Mouse (Mus musculus) heart, embryonic 14.5 days (tissue): Measurements from ENCODE around the gene Ski. TPM values are rescaled to one million over a fixed set of nuclear protein-coding genes. Genes with fewer than 3 reads are reported as not detected.

Source experiments
- ATAC-seq: fragments of 200-750 bp; cut with Nextera tagmentation; 2 replicates; pipeline ENCODE4 v1.8.0; 2017; ENCODE audit warnings: low read depth, moderate TSS enrichment; ENCODE audit not compliant: insufficient number of reproducible peaks, insufficient read depth, low FRiP score
- H3K27ac ChIP-seq, 2 experiments: fragments of 200-500 bp in 1 of 2; fragments of 300-500 bp in 1 of 2; sonication (generic) in 1 of 2; replicated peaks in 1 of 2; 2 replicates each; pipeline ENCODE4 v1.5.1; 2012 to 2014; ENCODE audit warnings: low read depth in 2 of 2, low read length in 2 of 2, control low read depth in 1 of 2, mild to moderate bottlenecking in 1 of 2, mixed read lengths in 1 of 2; ENCODE audit not compliant: control insufficient read depth in 1 of 2, insufficient read depth in 1 of 2
- H3K27me3 ChIP-seq: fragments of 300-500 bp; sonication (generic); 2 replicates; pipeline ENCODE4 v1.6.1; 2014; ENCODE audit warnings: mild to moderate bottlenecking, low read length, control low read depth; ENCODE audit not compliant: control insufficient read depth, insufficient read depth
- H3K36me3 ChIP-seq: fragments of 300-500 bp; sonication (generic); 2 replicates; pipeline ENCODE4 v1.6.1; 2014; ENCODE audit warnings: mild to moderate bottlenecking, control low read depth, low read length, mixed read lengths; ENCODE audit not compliant: control insufficient read depth, insufficient read depth
- H3K4me1 ChIP-seq, 2 experiments: fragments of 200-500 bp in 1 of 2; fragments of 300-500 bp in 1 of 2; sonication (generic) in 1 of 2; 2 replicates each; pipeline ENCODE4 v1.6.1; 2012 to 2014; ENCODE audit warnings: low read length in 2 of 2, control low read depth in 1 of 2, mixed read lengths in 1 of 2; ENCODE audit not compliant: control insufficient read depth in 2 of 2, insufficient read depth in 2 of 2
- H3K4me2 ChIP-seq: fragments of 300-500 bp; sonication (generic); 2 replicates; pipeline ENCODE4 v1.6.1; 2014; ENCODE audit warnings: mild to moderate bottlenecking, low read length
- H3K4me3 ChIP-seq, 2 experiments: fragments of 200-500 bp in 1 of 2; fragments of 300-500 bp in 1 of 2; sonication (generic) in 1 of 2; 2 replicates each; pipeline ENCODE4 v1.5.1; 2012 to 2014; ENCODE audit warnings: low read length in 2 of 2, mild to moderate bottlenecking in 2 of 2, control low read depth in 1 of 2, low read depth in 1 of 2, moderate library complexity in 1 of 2; ENCODE audit not compliant: control insufficient read depth in 1 of 2, insufficient read depth in 1 of 2
- H3K9ac ChIP-seq: fragments of 300-500 bp; sonication (generic); 2 replicates; pipeline ENCODE4 v1.6.1; 2014; ENCODE audit warnings: mild to moderate bottlenecking, low read length
- H3K9me3 ChIP-seq: fragments of 300-500 bp; sonication (generic); 2 replicates; pipeline ENCODE4 v1.6.1; 2016; ENCODE audit warnings: low read length, control low read depth; ENCODE audit not compliant: control insufficient read depth
- WGBS: fragments of 180-500 bp; shearing (Covaris S2); extraction: QIAGEN DNeasy Blood & Tissue Kit; methylation state at CpG from one replicate; pipeline ENCODE4 v1.1.7; 2014; 5-methylcytosine and 5-hydroxymethylcytosine counted together
- polyA plus RNA-seq: library from polyadenylated mRNA; unstranded; fragments of >200 nt; fragmentation: Nextera tagmentation; extraction: Ambion mirVana; gene quantifications from 2 replicates; pipeline ENCODE4 v1.2.1, GENCODE M21; 2014

Gene Ski
- polyA plus RNA-seq, 1 experiment from 2014 or later, result 16.2 TPM

- Histone ChIP-seq H3K36me3 (peaks cover 3% of the 10 kb centered on the region; the same call in 1 of the 2 replicates), H3K4me3 (peak overlapping the region in 1 of 2 experiments; percentile 78; a peak in 1 of 4 replicates), H3K4me2 (peak overlapping the region; percentile 98), H3K9ac (peak overlapping the region; percentile 62; the same call in 1 of the 2 replicates), H3K9me3 (no peaks in the 10 kb centered on the region), H3K27ac (0 out of 4 replicates have a peak overlapping the region, but pooled peaks of 1 of the 2 experiments have one; percentile 77), H3K27me3 (no peaks in the 10 kb centered on the region), H3K4me1 (peaks cover 66 to 72% of the 10 kb centered on the region in 2 experiments)
- no peak for ATAC-seq
- 51% methylated on average over 12 of the region's 12 CpGs for WGBS
Observed at GRCm38 (mm10) chr4:155217241-155218103, 4.9 kb downstream of the Ski start.

DNA sequence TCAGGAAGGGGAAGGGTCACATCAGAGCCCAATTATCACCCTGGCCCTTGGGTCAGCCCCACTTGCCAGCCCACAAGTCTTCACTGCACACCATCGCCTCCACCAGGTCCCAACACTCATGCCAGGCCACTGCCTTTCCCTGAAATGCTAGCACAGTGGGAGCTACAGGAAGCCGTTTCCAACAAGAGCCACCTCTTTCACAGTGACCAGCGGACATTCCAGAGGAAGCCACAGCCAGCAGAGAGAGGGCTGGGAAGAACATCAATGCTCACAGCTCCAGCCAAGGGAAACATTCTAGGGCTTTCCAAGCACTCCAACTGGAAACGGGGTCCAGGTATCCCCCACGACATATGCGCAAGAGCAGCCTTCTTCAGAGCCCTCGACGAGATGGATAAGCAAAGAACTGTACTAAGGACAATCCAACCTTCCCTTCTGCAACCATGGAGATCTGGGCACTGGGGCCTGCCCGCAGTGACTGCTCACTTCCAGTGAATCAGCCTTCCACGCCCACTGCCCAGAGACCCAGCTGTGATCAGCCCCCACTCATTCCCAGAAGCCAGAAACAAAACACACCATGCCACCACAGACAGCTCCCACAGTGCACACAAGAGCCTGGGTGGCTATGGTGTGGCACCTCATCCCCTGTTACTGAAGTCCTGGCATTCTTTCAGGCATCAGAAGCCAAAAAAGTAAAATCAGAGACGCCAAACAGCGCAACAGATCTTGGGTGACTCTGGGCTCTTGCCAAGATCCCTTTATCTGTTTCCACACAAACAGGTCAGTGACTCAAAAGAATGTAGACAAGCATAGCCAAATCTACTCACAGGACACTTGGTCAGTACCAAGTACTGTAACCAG lies 6.4 kb downstream of the Ski start:
- Histone ChIP-seq H3K4me3 (no peak overlapping the region), H3K36me3 (peaks cover 4% of the 10 kb centered on the region; the same call in 1 of the 2 replicates), H3K9me3 (no peaks in the 10 kb centered on the region), H3K4me1 (peaks cover 74 to 87% of the 10 kb centered on the region in 2 experiments), H3K27me3 (no peaks in the 10 kb centered on the region), H3K9ac (peak overlapping the region; percentile 62), H3K4me2 (peak overlapping the region; percentile 98), H3K27ac (peak overlapping the region in 1 of 2 experiments; percentile 77; a peak in 3 of 4 replicates)
- no peak for ATAC-seq
- 34% methylated on average over 12 of the region's 12 CpGs for WGBS

DNA sequence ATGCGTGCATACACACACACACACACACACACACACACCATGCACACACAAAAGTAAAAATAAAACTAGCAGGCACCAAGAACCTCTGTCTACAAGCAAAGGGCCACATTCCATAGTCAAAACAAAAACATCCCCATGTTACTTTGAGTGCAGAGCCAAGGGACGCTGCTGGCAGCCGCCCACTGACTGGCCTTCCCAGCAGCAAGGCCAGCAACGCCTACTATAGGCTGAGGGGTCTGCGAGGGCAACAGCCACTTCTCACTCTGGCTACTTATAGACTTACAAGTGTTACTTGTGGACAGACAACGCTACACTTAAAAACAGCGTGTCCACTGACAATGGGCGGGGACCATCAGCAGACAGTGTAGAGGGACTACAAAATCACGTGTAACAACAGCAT lies 7.2 kb downstream of the Ski start:
- 26% methylated on average over 9 of the region's 9 CpGs for WGBS
- no peak overlapping the region for H3K9ac ChIP-seq
- no peaks in the 10 kb centered on the region for H3K27me3 ChIP-seq
- H3K4me3 ChIP-seq, result no peak overlapping the region
- peak overlapping the region; percentile 98 for H3K4me2 ChIP-seq
- H3K36me3 ChIP-seq, result peaks cover 12% of the 10 kb centered on the region
- peaks cover 78 to 91% of the 10 kb centered on the region in 2 experiments for H3K4me1 ChIP-seq
- ATAC-seq, result no peak
- H3K27ac ChIP-seq, result peak overlapping the region in 1 of 2 experiments; percentile 77; a peak in 2 of 4 replicates
- no peaks in the 10 kb centered on the region for H3K9me3 ChIP-seq

DNA sequence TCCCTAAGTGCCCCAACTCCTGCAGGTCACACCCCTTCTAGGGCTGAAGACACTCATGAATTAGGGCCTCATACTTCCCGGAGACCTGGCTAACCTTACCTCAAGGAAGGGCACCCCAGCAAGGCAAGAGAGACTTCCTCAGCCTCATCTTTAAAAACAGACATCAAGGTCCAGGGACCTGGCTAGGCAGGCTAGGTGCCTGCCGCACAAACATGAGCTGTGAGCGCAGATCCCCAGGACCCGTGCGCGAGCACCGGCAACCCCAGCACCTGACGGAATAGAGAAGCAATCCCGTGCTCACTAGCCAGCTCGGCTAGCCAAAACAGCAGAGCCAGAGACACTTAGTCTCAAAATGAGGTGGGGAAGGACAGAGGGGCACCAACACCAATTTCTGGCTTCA lies 7.6 kb downstream of the Ski start:
- Histone ChIP-seq H3K9ac (no peak overlapping the region), H3K4me1 (peaks cover 74 to 90% of the 10 kb centered on the region in 2 experiments), H3K9me3 (no peaks in the 10 kb centered on the region), H3K4me2 (peak overlapping the region; percentile 98), H3K27me3 (no peaks in the 10 kb centered on the region), H3K27ac (no peak overlapping the region), H3K36me3 (peaks cover 12% of the 10 kb centered on the region), H3K4me3 (no peak overlapping the region)
- WGBS, result 77% methylated on average over 10 of the region's 10 CpGs
- ATAC-seq, result no peak

- H3K9ac ChIP-seq, result no peak overlapping the region
- no peak overlapping the region for H3K4me2 ChIP-seq
- no peaks in the 10 kb centered on the region for H3K9me3 ChIP-seq
- WGBS, result 80% methylated on average over 6 of the region's 6 CpGs
- no peak for ATAC-seq
- H3K27ac ChIP-seq, result no peak overlapping the region
- H3K4me3 ChIP-seq, result no peak overlapping the region
- H3K27me3 ChIP-seq, result no peaks in the 10 kb centered on the region
- peaks cover 12% of the 10 kb centered on the region for H3K36me3 ChIP-seq
- peaks cover 68 to 85% of the 10 kb centered on the region in 2 experiments for H3K4me1 ChIP-seq
Observed at GRCm38 (mm10) chr4:155214188-155214587, 8.2 kb downstream of the Ski start.

- H3K9ac ChIP-seq, result no peak overlapping the region
Observed at GRCm38 (mm10) chr4:155213752-155214054, 8.7 kb downstream of the Ski start.

DNA sequence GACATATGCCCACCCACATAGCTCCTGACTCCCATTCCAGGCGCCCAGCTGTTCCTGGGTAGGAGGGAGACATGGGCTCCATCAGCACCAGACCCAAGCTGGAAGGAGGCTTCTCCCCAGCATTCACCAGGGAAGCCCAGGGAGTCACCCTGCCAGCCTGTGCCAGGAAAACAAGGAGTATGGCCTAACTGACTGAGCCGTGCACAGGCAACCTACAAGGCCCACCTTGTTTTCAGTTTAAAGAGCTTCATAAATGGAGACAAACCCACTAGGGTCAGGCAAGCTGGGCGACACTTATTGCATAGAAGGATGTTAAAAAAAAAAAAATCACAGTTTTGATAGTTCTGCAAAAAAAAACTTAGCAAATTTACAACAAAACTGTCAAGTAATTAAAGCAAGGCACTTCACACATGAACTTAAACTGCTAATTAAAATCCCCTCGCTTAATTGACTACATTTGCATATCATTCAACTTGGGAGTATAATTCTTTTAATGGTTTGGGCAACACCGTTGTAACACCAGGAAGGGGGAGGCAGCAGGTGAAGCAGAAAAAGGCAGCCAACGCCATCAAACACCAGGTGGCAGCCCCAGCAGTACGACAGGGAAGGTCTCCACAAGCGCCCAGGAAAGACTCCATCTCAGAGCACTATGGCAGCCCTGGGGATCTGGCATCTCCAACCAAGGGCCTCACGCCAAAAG lies 9.2 kb downstream of the Ski start:
- 69% methylated on average over 9 of the region's 9 CpGs for WGBS
- no peak for ATAC-seq

More at GRCm38 (mm10) chr4:155213752-155214054, 8.7 kb downstream of the Ski start:
- Histone ChIP-seq H3K4me1 (peaks cover 63 to 85% of the 10 kb centered on the region in 2 experiments), H3K4me2 (no peak overlapping the region), H3K27me3 (no peaks in the 10 kb centered on the region), H3K27ac (no peak overlapping the region), H3K36me3 (peaks cover 15% of the 10 kb centered on the region), H3K4me3 (no peak overlapping the region), H3K9me3 (no peaks in the 10 kb centered on the region)
- ATAC-seq, result no peak
- WGBS, result 73% methylated on average over 6 of the region's 6 CpGs

More for the DNA sequence above, 9.2 kb downstream of the Ski start:
- Histone ChIP-seq H3K27me3 (no peaks in the 10 kb centered on the region), H3K9ac (no peak overlapping the region), H3K27ac (no peak overlapping the region), H3K9me3 (no peaks in the 10 kb centered on the region), H3K4me3 (no peak overlapping the region), H3K4me1 (peaks cover 61 to 85% of the 10 kb centered on the region in 2 experiments), H3K4me2 (no peak overlapping the region), H3K36me3 (peaks cover 18% of the 10 kb centered on the region)
